Mouse (Mus musculus) B cell, adult 62 days (primary cell): ENCODE measurements around the gene Sh3bp4. TPM values are rescaled to one million over a fixed set of nuclear protein-coding genes. Genes with fewer than 3 reads are reported as not detected.

Experiments used
- total RNA-seq: library from RNA; stranded (reverse); gene quantifications from 4 replicates; pipeline ENCODE4 v1.2.4, GENCODE M21; 2023

Sh3bp4 gene
- total RNA-seq: 0.12 to 0.28 TPM (median 0.12 TPM) in 3 of 4 replicates, not detected in the other

DNA sequence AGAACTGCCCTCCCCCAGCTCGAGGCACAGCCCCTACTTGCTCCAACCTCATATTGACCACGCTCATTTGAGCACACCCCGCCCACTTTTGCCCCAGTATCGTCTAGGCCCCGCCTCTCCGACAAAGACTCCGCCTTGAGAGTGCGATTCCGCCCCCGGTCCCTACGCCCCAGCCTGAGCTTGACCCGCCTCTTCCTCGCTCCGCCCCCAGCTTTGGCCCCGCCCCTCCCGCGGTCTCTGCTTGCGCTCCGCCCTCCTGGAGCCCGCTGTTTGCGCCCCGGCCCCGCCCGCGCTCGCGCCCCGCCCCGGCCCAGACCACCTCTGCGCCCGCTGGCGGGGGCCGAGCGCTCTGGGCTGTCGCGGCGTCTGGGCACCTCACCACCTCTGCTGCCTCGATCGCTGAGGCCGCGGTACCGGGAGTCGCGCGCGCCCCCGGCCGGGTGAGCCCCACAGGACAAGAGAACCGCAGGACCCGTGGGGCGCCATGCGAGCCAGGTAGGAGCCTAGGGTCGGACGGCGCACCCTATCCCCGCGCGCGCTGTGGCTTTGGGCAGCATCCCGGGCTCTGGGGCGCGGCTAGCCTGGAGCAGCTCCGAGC lies at the start of gene Sh3bp4:
Sh3bp4 (plus strand) TSS at position 313 of the 598 bp plus-strand sequence.

